Mouse (Mus musculus) frontal cortex, adult 2 months (tissue): Measurements from ENCODE around the gene Gm20388. TPM values are rescaled to one million over a fixed set of nuclear protein-coding genes. Genes with fewer than 3 reads are reported as not detected.
"Not testable (repeated sequence)": the region's sequence is repeated elsewhere in the genome, so short reads cannot be mapped to it uniquely, and the experiment has no call there.

ENCODE experiments used
- DNase-seq, 2 experiments: peaks; one replicate each; pipeline ENCODE4 v3.0.0; 2022; ENCODE audit warnings: low spot score in 1 of 2; ENCODE audit errors: extremely low spot score in 1 of 2
- polyA plus RNA-seq: library from polyadenylated mRNA; depleted of rRNA; stranded (reverse); fragments of >200 nt; gene quantifications from 2 replicates; pipeline ENCODE4 v1.2.3, GENCODE M21; 2012

Gene Gm20388
- polyA plus RNA-seq, 1 experiment, result 22.2 TPM

DNA sequence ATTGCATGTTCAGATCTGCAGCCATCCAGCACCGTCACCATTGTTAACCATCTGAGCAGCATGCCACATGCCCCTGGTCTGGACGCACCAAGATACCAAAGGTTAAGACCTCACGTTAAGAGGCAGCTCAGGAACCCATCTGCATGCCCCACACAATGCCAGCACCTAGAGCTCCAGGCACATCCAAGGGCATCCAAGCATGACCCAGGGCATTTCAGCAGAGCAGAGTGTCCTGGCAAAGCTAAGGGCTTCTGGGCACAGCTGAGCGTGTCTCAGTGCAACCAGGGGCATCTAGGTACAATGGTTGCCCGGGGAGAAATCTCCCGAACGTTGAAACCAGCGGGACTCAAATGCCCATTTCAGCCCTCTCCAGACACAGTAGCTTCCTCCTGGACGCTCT lies 2690.0 kb downstream of the Gm20388 start:
- no peak for DNase-seq

DNA sequence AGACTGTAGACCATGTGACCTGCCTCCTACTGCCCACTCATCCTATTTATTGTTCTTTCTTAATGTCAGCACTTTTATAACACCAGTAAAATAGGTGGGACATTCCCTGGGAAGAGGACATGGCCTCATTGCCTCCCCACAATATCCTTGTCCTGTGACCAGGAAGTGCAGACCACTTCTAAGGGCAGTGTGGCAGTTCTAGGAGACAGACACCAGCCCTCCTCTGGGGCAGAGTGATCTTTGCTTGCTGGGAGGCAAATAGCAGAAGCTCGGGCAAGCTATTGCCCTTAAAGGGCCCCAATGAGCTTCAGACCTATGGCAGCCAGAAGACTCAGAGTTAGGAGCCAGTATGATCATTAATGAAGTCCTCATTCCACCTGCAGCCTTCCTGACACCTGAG lies 2694.0 kb downstream of the Gm20388 start:
- DNase-seq, result no peak

DNA sequence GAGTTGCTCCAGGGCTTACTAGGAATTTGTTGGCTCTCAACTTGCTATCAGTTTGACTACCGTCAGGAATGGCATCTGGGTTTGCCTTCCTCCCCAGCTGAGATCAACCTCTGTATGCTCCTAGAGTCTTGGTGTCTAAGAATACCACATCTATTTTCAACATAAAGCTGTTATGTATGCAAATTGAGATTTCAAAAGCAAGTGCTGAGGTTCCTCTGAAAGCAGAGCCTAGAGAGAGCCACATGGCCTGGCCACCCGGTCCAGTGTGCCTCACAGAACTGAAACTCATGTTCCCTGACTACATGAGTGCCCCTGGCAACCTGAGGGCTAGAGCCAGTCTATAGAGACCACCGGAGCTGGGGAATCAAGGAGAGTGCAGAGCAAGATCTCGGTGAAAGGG lies 2694.7 kb downstream of the Gm20388 start:
- DNase-seq, result peak in 1 of 2 experiments; percentile 34

DNA sequence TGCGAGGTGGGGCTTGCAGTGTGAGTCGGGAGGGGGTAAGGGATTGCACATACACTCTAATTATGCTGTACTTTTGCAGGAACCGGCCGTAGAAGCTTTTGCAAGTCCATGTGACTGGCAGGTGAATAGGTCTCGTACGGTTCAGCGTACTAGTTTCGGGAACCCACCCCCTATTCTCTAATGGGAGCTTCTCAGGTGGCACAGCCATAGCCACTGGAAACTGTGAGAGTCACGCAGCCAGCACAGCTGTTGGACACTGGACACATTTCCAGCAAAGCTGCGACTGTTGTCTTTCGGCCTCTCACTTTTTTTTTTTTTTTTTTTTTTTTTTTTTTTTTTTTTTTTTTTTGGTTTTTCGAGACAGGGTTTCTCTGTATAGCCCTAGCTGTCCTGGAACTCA lies 2696.2 kb downstream of the Gm20388 start:
- no peak for DNase-seq

DNA sequence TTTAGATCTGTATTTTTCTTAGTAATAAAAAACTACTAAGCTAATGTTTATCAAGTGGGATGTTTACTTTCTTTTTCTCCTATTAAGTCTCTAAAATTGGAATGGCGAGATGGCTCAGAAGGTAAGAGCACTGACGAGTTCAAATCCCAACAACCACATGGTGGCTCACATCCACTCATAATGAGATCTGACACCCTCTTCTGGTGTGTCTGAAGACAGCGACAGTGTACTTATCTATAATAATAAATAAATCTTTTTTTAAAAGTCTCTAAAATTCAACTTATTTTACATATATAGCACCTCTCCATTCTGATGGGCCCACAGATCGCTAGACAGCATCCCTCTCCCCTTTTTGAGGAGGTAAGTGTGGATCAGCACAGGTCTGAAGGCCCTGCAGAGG lies 2699.6 kb downstream of the Gm20388 start:
- no peak for DNase-seq

DNA sequence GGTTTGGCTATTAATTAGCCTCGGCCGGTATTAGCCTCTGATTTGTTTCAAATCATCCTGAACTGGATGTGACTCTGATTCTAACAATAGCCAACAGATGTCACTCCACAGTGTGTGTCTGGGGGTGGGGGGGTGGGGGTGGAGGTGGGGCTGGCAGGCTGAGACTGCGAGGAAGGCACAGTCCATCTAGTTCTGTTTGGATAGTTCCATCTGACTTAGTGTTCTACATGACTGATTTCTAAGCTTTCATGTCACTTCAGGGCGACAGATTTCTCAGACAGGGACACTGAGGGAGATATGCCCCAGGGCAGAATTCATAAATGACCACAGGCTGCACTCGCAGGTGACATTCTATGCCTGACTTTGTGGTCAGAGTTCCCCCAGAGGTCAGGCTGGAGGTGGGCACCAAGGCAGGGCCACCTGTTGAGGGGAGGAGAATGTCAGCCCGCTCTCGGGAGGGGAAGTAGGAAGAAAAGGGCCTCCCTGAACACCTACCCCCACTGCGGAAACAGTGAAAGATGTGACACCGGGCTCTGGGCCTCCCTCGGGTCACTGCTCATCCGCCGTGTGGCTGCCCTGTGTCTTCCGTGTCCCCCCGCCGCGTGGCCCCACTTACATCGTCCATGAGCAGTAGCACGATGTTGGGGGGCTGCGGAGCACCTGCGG lies 2700.1 kb downstream of the Gm20388 start:
- DNase-seq, result peak; percentile 14 to 29

DNA sequence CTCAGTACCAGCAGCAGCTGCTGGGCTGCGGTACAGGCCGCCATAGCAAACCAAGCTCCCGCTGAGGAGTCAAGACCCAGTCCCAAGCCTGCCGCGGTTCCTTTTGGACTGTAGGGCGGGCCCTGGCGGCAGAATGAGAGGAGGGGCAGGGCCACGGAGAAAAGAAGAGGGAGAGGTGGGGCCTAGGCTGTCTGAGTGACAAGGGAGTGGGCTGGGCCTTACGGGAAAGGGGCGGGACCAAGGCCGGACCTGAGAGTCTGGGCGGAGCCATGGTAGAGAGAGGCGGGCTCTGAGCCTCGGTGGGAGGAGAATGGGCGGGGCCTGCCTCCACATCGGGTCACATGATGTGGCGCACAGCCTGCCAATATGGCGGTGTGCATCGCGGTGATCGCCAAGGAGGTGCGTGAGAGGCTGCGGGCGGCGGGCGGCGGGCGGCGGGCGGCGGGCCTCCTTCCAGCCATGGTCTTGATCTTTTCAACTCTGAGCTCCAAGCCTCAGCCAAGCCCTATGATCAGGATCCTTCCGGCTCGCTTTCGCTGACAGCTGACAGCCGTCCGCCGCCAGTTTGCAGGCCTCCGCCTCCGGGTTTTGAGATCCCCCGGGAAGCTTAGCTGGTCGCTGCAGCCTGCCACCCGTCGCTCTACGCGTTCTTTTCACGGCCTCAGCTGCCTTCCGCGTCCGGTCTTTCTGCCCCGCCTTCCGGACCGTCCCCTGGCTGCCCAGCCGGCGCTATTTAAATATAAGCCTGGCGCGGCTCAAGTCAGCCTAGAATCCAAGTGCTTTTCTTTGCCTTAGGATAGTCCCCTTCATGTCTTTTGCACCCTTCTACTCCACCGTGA lies 2700.9 kb downstream of the Gm20388 start, which contains the start of the genes Galns and Trappc2l:
TSS of gene Galns (minus strand) at position 169 of the 839 bp plus-strand sequence.
TSS of gene Trappc2l (plus strand) at position 346 of the 839 bp plus-strand sequence.
- DNase-seq, result peak; percentile 94 to 95

DNA sequence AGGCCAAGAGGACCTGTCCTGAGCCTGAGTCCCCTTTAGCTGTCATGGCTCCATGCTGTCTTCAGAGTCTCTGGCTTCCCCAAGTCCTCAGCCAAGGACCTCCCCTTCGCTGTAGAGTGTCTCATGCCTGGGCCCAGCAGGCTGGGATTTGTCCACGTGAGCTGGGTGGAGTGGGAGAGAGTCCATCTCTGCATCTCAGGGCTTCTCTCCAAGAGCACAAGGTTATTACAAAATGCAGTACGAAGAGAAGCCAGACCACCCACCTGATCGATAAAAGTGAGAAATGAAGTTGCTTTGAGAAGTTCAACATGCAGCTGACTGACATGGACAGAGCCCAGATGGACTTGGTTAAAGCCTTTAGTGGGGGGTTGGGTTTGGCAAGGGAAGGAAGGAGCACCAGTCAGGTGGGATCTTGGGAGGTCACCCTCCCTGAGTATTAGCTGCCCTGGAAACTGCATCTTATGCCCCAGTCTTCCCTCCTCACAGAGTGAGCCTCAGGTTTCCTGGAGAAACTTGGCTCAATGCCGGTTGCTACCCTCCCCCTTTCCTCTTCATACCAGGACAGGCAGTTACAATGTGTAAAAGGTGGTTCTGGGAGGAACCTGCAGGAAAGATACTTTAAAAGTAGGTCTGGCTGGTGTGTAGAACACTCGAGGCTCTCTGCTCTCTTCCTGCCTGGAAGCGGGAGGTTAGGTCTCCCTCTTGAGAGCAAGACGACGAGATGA lies 2705.7 kb downstream of the Gm20388 start:
- no peak for DNase-seq

DNA sequence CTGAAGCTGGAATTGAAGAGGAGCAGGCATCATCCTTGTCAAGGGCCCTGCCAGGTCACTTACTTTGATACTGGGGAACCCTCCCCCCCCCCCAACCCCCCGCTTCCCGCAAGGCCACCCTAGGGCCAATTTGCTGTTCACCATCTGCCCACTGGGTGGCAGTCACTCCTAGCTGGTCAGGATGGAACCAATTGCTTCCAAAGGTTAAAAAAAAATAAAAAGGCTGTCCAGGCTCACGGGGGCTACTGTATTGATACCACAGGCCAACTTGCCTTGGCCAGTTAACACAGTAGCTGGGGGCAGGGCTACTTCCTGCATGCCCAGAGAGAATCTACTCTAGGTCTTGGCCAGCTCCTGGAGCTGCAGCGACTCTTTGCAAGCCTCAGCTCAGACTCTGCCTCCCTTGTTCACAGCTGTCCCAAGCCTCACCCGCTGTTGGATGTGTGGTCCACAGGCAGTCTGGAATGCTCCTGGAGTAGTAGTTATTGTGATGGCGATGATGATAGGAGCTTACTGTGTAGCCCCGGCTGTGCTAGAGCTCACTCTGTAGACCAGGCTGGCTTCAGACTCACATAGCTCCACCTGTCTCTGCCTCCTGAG lies 2707.4 kb downstream of the Gm20388 start:
- peak in 1 of 2 experiments; percentile 89 for DNase-seq

DNA sequence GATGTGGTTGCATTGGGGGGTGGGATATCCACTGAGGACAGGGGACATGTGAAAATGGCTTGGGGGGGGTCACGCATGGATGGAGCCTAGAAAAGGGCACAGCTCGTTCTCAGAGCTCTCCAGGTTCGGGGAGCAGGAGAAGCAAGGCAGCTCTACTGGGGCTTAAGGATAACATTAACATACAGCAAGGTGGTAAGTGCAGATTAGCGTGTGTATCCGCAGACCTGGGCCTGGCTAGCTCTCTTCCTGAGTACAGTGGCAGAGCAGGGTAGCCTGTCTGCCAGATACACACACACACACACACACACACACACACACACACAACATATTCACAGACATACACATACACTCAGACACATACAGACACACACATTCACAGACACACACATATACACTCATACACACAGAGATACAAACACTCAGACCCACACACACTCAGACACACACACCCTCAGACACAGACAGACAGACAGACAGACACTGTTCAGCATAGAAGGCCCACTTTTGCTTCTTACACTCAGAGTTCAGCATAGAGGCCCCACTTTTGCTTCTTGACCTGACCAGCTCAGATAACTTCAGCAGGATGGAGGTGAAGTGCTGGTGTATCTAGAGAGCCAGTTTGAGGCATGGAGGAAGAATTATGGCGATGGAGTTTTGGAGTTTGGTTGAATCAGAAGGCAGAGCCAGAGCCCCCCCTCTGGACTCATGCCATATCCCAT lies 2708.2 kb downstream of the Gm20388 start:
- DNase-seq, result no peak

DNA sequence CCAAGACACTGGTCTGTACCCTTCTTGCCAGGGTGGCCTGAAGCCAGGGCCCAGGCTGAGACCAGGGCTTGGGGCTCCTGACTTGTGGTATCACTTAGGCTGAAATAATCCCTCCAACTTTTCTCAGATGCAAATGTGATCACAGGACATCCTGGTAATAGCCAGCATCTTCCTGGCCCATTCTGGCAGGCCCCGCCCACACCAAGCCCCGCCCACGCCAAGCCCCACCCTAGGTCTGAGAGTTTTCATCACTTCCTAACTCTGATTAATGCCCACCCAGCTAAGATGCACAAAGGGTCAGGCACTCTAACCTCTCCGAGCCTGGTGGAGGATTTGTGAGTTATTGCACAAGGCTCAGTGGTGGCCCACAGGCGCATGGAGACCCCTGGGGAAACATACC lies 2709.8 kb downstream of the Gm20388 start:
- no peak for DNase-seq

DNA sequence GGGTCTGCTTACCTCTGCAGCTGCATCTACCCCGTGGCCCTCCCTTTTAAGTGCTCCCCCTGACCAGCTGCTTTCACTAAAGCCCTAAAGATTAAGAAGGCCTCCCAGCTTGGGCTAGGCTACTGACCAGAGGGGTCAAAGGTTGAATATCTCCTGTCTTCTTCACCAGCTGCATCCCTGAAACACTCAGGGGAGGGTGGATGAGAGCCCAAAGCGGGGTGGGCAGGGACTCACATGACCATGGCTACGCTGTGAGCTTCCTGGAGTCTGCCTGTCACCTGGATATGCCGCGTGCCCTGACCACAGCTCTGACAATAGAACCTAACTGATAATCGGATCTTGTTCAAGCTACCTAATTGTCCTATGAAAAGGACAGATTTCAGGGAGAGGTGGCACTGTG lies 2712.1 kb downstream of the Gm20388 start, which contains the start of gene Pabpn1l:
TSS of gene Pabpn1l (minus strand) at position 13 of the 400 bp plus-strand sequence.
- DNase-seq, result no peak

DNA sequence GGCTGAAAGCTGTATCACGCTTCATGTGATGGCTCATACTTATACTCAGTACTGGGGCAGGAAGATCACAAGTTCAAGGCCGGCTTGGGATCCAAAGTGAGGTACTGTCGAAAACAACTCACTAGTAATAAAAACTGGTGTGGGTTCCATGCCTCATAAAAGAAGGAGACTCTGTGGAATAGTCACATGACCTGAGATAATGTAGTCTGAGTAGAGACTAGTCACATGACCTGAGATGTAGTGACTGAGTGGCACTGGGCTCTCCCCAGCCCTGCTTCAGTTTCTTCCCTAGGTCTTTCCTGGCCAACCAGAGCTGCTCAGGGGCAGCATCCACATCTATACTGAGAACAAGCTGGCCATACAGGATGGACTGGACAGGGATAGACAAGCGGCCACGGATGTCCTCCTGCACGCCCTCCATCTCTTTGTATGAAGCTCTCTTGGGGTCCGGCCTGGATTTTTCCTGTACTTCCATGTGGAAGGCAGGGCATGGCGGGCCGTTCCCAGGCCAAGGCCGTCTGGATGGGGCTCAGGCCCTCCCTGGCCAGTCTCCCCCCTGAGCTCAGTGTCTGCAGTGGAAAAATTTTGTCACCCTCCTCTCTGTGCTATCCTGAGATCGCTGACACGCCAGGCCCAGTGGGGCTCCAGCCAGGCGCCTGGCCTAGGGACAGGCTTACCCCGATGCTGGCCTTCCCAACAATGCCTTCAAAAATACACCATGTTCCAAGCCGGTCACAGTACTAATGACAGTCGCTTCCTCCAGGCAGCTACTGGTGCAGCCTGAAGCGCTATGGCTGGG lies 2713.4 kb downstream of the Gm20388 start:
- no peak for DNase-seq

DNA sequence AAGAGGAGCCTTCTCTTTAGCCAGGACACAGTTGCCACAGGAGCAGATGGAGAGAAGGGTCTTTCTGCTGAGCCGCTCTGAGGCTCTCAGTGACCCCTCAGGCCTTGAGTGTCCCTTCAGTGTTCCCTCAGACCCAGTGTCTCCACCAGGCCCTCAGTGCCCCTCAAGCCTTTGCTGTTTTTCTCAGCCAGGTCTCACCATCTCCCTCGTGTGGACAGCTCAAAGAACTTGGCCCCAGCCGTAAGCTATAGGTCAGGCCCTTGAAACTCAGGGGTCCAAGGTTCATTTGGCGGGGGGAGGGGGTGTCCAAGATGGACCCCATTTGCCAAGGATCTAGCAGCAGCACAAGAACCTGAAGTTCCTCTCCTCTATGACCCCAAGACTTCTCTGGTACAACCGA lies 2714.0 kb downstream of the Gm20388 start:
- no peak for DNase-seq

DNA sequence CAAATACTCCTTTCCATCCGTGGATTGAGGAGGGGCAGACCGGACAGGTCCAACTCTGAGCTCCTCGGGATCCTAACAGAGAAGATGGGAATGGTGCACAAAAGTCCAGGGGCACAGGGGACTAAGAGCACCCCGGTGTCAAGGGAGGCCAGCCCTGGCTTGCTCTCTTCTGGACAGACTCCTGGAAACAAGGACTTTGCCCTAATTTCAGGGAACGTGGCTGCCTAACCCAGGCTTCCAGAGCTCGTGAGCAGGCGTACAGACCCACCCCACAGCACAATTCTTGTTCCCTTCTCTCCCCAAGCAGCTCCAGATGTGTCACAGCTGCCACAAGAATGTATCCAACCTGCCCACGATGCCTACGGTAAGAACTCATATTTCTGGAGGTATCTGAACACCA lies 2715.2 kb downstream of the Gm20388 start:
- DNase-seq, result peak in 1 of 2 experiments; percentile 25

DNA sequence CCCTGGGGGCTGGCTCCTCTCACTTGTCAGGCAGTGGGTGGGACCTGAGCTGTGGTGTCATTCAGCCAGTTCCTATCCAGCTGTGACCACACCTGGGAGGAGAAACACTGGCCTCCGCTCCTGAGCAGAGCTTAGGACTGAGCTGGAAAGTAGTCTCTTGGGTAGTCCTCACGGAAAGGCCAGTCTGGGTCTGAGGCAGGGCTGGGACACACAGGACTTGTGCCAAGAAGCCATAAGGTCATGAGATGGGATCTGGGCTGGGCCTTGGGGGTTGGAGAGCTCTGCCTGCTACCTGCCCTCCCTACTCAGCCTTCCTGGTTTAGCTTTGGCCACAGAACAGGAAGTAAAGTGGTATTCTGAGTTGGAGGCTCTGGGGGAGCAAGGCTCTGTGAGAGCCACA lies 2716.3 kb downstream of the Gm20388 start:
- no peak for DNase-seq

DNA sequence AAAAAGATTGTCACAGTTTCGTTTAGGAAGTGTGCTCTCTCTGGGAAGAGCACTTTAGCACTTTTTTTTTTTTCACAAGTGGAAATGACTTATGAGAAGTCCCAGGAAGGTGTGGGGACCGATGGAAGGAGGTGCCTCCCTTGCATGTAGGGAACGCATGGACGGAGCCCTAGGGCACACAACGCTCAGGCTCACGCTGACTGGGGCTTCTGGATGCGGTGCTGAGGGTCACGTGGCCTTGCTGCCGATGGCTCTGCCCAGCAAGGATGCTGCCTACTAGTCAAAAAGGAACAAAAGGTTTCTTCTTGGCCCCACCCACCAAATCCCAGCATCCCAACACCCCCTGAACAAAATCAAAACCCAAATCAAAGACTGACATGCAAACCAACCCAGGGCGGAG lies 2718.7 kb downstream of the Gm20388 start:
- no peak for DNase-seq

DNA sequence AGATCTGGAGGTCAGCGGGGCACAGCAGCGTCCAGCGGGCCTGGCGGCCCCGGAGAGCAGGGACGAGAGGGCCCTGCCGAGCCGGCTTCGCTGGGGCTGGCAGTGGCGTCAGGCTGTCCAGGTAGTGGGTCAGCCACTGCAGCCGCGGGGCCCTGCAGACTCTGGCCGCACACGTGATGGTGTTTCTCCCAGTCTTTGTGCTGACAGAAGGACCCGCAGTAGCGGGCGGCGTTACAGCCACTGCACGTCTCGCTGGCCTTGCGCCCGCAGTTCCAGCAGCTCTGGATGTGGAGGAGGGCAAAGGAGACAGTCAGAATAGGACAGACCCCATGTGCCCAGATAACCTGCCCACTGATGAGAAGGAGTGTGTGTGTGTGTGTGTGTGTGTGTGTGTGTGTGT lies 2720.1 kb downstream of the Gm20388 start:
- no peak for DNase-seq

DNA sequence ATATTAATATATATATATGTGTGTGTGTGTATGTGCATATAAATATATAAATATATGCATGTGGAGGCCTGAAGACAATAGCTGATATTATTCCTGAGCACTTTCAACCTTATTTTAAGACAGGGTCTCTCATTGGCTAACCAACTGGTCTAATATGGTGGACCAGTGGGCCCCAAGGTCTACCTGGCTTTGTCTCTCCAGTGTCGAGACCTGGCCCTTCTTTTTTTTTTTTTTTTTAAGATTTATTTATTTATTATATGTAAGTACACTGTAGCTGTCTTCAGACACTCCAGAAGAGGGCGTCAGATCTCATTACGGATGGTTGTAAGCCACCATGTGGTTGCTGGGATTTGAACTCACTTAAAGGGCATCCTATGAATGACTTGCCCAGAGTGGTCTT lies 2721.5 kb downstream of the Gm20388 start:
- not testable (repeated sequence) for DNase-seq
